Mouse (Mus musculus) midbrain, embryonic 12.5 days (tissue): ENCODE measurements around the gene Arid3a. TPM values are rescaled to one million over a fixed set of nuclear protein-coding genes. Genes with fewer than 3 reads are reported as not detected.

Experiments used
- ATAC-seq: fragments of 200-750 bp; cut with Nextera tagmentation; 2 replicates; pipeline ENCODE4 v1.8.0; 2017; ENCODE audit warnings: low read depth, moderate TSS enrichment, moderate library complexity; ENCODE audit not compliant: low FRiP score
- H3K27ac ChIP-seq: fragments of 300-500 bp; sonication (generic); replicated peaks from 2 replicates; pipeline ENCODE4 v1.5.1; 2016; ENCODE audit warnings: mild to moderate bottlenecking
- H3K27me3 ChIP-seq: fragments of 300-500 bp; sonication (generic); 2 replicates; pipeline ENCODE4 v1.6.1; 2016; ENCODE audit warnings: mild to moderate bottlenecking
- H3K36me3 ChIP-seq: fragments of 300-500 bp; sonication (generic); 2 replicates; pipeline ENCODE4 v1.6.1; 2016
- H3K4me1 ChIP-seq: fragments of 300-500 bp; sonication (generic); 2 replicates; pipeline ENCODE4 v1.6.1; 2016
- H3K4me2 ChIP-seq: fragments of 300-500 bp; sonication (generic); replicated peaks from 2 replicates; pipeline ENCODE4 v1.6.1; 2016; ENCODE audit warnings: mild to moderate bottlenecking, moderate library complexity
- H3K4me3 ChIP-seq: fragments of 300-500 bp; sonication (generic); 2 replicates; pipeline ENCODE4 v1.5.1; 2016; ENCODE audit warnings: mild to moderate bottlenecking
- H3K9ac ChIP-seq: fragments of 300-500 bp; sonication (generic); replicated peaks from 2 replicates; pipeline ENCODE4 v1.6.1; 2016; ENCODE audit warnings: mild to moderate bottlenecking, moderate library complexity
- H3K9me3 ChIP-seq: fragments of 300-500 bp; sonication (generic); 2 replicates; pipeline ENCODE4 v1.6.1; 2016; ENCODE audit warnings: mild to moderate bottlenecking
- WGBS: fragments of 180-500 bp; shearing (Covaris S2); methylation state at CpG from one replicate; pipeline ENCODE4 v1.1.7; 2016; 5-methylcytosine and 5-hydroxymethylcytosine counted together
- polyA plus RNA-seq: library from polyadenylated mRNA; unstranded; fragments of >200 nt; fragmentation: Nextera tagmentation; extraction: Ambion mirVana; gene quantifications from 2 replicates; pipeline ENCODE4 v1.2.1, GENCODE M21; 2016

Gene Arid3a
- polyA plus RNA-seq, 1 experiment from 2014 or later = 5.6 TPM

DNA sequence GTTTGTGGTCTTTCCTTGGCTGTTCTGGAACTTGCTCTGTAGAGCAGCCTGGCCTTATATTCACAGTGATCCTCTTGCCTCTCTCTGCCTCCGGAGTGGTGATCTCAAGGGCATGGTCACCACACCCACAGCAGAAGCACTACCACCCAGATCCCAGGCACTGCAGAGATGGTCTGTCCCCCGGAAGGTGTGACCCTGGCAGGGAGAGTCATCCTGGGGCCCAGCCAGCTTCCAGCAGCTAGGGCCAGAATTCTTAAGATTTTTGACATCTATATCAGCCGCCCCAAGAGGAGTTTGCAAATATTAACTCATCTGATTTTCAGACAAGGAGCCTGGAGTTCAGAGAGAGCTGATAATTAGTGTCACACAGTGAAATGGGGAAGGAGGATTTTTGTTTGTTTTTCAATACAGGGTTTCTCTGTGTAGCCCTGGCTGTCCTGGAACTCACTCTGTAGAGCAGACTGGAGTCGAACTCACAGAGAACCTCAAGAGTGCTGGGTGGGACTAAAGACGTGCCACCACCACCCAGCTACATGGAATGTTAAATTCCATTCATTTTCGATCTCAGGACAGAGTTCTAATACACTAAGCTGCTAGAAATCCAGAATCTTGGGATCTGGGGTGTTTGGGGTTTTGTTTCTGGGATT is 59.5 kb downstream of the Arid3a start:
- Histone ChIP-seq H3K27ac (peak overlapping the region; percentile 92), H3K4me1 (peaks cover 44% of the 10 kb centered on the region), H3K27me3 (peaks cover 48% of the 10 kb centered on the region), H3K4me2 (peak overlapping the region; percentile 89), H3K4me3 (peak overlapping the region; percentile 79), H3K9me3 (no peaks in the 10 kb centered on the region), H3K36me3 (0 out of 2 replicates have a peak, but pooled peaks cover 1% of the 10 kb centered on the region), H3K9ac (peak overlapping the region; percentile 68; the same call in 1 of the 2 replicates)
- 48% methylated on average over 6 of the region's 6 CpGs for WGBS
- no peak for ATAC-seq

DNA sequence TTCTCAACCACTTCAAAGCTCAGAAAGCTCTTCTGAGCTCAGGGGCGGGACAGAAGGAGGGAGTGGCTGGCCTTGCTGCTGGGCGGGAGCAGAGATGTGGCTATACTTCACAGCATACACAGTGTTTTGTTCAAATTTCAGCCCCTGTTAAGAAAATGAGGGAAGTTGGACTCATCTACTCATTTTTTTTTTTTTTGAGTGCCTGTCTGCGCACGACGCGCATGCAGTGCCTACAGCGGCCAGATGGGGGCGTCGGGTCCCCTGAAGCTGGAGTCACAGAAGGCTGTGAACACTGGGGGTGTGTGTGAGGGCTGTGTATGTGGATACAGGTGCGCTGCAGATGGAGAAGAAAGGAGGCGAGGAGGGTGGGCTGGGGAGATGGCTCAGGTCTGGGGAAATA is 60.1 kb downstream of the Arid3a start:
- 6% methylated on average over 11 of the region's 11 CpGs for WGBS
- Histone ChIP-seq H3K9ac (peak overlapping the region; percentile 8), H3K4me2 (peak overlapping the region; percentile 7; the same call in 1 of the 2 replicates), H3K36me3 (no peaks in the 10 kb centered on the region), H3K27ac (no peak overlapping the region), H3K4me3 (peak overlapping the region; percentile 1; the same call in 1 of the 2 replicates), H3K9me3 (0 out of 2 replicates have a peak, but pooled peaks cover 4% of the 10 kb centered on the region), H3K4me1 (peaks cover 41% of the 10 kb centered on the region), H3K27me3 (peaks cover 48% of the 10 kb centered on the region)
- no peak for ATAC-seq

DNA sequence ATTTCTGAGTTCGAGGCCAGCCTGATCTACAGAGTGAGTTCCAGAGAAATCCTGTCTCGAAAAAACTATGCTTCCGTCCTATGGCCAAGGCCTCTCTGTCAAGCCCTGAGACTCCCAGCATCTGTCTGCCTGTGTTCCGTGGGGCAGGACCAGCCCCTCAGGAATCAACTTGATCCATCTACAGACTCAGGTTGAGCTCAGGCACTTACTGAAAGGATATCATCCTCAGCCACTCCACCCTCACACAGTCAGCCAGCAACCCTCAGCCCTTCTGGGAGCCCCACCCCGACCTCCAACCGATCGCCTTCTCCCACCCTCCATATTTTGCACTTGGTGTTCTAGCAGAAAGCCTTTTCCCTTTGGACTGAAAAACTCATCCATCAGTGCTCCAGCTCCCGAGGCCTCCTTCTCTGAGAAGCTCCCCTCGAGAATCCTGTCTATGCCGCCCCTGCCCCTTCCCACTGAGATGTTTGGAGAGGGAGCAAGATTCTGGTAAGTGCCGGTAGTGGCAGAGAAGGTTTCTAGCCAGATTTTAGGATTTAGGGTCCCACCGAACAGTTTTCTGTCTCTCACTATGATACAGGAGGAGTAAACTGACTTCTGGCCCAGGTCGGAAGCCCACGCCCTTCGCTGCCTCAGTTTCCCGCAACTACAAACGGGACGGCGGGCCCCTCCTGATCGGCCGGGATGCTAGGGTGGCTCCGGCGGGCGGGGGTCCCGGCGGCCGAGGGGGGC is 61.1 kb downstream of the Arid3a start:
- Histone ChIP-seq H3K4me3 (peak overlapping the region; percentile 47), H3K27me3 (peaks cover 48% of the 10 kb centered on the region), H3K36me3 (no peaks in the 10 kb centered on the region), H3K27ac (0 out of 2 replicates have a peak overlapping the region, but pooled peaks have one; percentile 20), H3K4me2 (peak overlapping the region; percentile 54), H3K9me3 (0 out of 2 replicates have a peak, but pooled peaks cover 4% of the 10 kb centered on the region), H3K4me1 (peaks cover 33% of the 10 kb centered on the region), H3K9ac (peak overlapping the region; percentile 50)
- 12% methylated on average over 27 of the region's 27 CpGs for WGBS
- ATAC-seq = no peak

DNA sequence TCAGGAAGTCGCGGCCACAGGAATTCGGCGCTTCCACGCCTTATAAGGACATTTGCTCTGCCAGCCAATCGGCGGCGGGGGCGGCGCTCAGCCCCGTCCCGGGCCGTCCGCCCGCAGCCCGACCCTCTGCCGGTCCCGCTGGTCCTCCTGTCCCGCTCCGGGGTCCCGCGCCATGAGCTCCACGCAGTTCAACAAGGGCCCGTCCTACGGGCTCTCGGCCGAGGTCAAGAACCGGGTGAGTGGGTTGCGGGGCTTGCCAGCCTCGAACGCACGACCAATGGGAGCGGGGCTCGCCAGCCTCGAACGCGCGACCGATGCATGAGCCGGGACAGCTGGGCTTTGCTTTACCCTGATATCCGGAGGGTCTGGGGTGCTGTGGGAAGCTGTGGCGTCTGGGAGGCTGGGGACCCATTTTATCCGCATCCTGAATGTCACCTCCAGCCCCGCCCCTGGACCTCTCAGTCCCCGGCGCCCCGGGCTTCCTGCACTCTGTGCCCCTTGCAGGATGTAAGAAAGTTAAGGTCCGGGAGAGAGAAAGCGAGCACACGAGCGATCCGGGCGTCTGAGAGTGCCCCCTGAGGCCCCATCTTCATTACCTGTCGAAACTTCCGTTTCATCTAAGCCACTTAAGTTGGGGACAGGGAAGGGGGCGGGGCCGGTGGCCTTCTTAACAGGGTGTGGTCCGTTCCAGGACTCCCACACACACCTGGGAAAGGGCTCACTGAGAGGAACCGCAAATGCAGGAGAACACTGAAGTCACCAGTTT is 61.8 kb downstream of the Arid3a start, which contains the start of gene Cnn2:
Gene Cnn2, plus strand, starts transcription at position 79 of the 766 bp plus-strand sequence.
- Histone ChIP-seq H3K4me2 (peak within 1 kb of the TSS; percentile 54), H3K27me3 (peaks cover 48% of the 10 kb centered on the region), H3K4me1 (peaks cover 26% of the 10 kb centered on the region), H3K9me3 (0 out of 2 replicates have a peak, but pooled peaks cover 4% of the 10 kb centered on the region), H3K27ac (0 out of 2 replicates have a peak within 1 kb of the TSS, but pooled peaks have one; percentile 20), H3K4me3 (peak within 1 kb of the TSS; percentile 47), H3K36me3 (no peaks in the 10 kb centered on the region), H3K9ac (peak within 1 kb of the TSS; percentile 50)
- WGBS = 1% methylated on average over 59 of the region's 59 CpGs
- ATAC-seq = no peak

DNA sequence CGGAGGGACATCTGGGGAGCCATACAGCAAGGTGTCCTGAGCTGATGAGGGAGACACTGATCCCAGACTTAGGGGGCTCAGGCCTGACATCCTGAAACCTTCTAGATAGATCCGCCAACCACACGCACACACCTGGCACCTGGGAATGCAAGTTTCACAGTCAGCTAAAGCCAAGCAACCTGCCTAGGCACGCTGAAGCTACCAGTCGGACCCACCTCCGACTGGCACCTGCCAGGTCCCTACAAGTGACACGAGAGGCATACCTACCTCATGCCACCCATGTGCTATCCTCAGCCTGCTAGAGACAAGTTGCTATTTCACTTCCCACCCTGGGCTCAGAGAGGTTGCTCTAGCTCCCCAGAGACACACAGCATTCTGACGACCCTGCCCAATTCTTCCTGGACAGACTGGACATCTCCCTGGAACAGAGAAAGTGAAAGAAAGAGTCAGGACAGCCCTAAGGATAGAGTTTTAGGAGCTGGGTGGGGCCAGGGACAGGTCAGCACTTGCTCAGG is 62.5 kb downstream of the Arid3a start:
- H3K27ac ChIP-seq = no peak overlapping the region
- H3K9ac ChIP-seq = 0 out of 2 replicates have a peak overlapping the region, but pooled peaks have one; percentile 11

DNA sequence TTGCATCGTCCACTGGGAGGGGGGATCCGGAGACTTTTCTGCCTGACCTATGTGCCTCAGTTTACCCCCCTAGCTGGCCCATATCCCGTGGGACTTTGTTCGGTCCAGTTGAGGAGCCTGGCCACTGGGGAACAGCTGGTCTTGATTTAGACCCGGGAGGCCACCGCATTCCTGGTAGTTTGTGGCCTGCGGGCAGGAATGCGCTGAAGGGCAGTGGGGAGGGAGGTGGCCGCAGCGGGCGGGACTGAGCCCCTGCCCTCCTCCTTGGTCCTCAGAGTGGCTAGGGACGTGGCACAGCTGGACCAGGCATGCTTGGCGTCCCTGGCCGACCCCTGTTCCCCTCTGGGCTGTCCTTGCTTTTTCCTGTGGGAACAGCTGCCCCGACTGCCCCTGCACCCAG is 63.0 kb downstream of the Arid3a start:
- H3K4me2 ChIP-seq = peak overlapping the region; percentile 54
- peak overlapping the region; percentile 22; the same call in 1 of the 2 replicates for H3K4me3 ChIP-seq
- no peak for ATAC-seq
- peaks cover 25% of the 10 kb centered on the region for H3K4me1 ChIP-seq
- no peak overlapping the region for H3K27ac ChIP-seq
- H3K36me3 ChIP-seq = no peaks in the 10 kb centered on the region
- no peak overlapping the region for H3K9ac ChIP-seq
- 0 out of 2 replicates have a peak, but pooled peaks cover 4% of the 10 kb centered on the region for H3K9me3 ChIP-seq
- peaks cover 48% of the 10 kb centered on the region for H3K27me3 ChIP-seq
- WGBS = 18% methylated on average over 15 of the region's 15 CpGs

More for the DNA sequence above, 62.5 kb downstream of the Arid3a start:
- 0 out of 2 replicates have a peak, but pooled peaks cover 4% of the 10 kb centered on the region for H3K9me3 ChIP-seq
- H3K36me3 ChIP-seq = no peaks in the 10 kb centered on the region
- peaks cover 48% of the 10 kb centered on the region for H3K27me3 ChIP-seq
- ATAC-seq = no peak
- peaks cover 25% of the 10 kb centered on the region for H3K4me1 ChIP-seq
- H3K4me2 ChIP-seq = peak overlapping the region; percentile 54
- 26% methylated on average over 8 of the region's 8 CpGs for WGBS
- H3K4me3 ChIP-seq = peak overlapping the region; percentile 47

DNA sequence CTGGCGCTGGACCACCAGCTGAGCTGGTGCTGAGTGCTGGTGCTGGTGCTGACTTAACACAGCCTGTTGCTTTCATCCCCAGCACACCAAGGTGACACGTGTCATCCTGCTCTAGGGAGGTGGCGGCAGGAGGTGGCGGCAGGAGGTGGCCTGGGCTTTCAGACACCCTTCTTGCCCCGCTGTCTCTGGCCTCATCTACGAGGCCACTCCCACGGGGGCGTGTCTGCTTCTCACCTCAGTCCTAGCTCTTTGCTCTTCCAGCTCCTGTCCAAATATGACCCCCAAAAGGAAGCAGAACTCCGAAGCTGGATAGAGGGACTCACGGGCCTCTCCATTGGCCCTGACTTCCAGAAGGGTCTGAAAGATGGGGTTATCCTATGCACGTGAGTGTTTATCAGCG is 64.3 kb downstream of the Arid3a start:
- no peaks in the 10 kb centered on the region for H3K36me3 ChIP-seq
- H3K27me3 ChIP-seq = peaks cover 48% of the 10 kb centered on the region
- peaks cover 19% of the 10 kb centered on the region for H3K4me1 ChIP-seq
- no peak overlapping the region for H3K4me2 ChIP-seq
- 59% methylated on average over 12 of the region's 12 CpGs for WGBS
- H3K27ac ChIP-seq = no peak overlapping the region
- no peak overlapping the region for H3K9ac ChIP-seq
- H3K9me3 ChIP-seq = 0 out of 2 replicates have a peak, but pooled peaks cover 4% of the 10 kb centered on the region
- no peak for ATAC-seq
- H3K4me3 ChIP-seq = no peak overlapping the region

DNA sequence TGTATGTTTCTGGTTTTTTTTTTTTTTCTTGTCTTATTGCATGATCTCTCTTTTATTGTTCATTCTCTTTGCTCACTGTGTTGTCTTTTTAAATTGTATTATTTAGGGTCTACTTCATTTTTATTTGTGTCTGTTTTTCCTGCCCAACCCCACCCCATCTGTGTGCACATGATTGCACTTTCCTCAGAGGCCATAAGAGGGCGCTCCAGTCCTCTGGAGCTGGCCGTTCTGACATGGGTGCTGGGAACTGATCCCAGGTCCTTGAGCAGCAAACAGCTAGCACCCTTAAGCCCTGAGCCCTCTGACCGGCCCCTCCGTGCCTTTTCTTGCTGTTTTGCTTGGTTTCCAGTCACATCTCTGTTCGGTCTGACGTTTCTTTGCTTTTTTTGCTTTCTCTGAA is 64.7 kb downstream of the Arid3a start:
- Histone ChIP-seq H3K27me3 (peaks cover 46% of the 10 kb centered on the region), H3K9ac (no peak overlapping the region), H3K9me3 (0 out of 2 replicates have a peak, but pooled peaks cover 4% of the 10 kb centered on the region), H3K4me1 (peaks cover 17% of the 10 kb centered on the region; the same call in 1 of the 2 replicates), H3K4me2 (no peak overlapping the region), H3K36me3 (no peaks in the 10 kb centered on the region), H3K4me3 (no peak overlapping the region), H3K27ac (no peak overlapping the region)
- 85% methylated on average over 6 of the region's 6 CpGs for WGBS
- no peak for ATAC-seq

DNA sequence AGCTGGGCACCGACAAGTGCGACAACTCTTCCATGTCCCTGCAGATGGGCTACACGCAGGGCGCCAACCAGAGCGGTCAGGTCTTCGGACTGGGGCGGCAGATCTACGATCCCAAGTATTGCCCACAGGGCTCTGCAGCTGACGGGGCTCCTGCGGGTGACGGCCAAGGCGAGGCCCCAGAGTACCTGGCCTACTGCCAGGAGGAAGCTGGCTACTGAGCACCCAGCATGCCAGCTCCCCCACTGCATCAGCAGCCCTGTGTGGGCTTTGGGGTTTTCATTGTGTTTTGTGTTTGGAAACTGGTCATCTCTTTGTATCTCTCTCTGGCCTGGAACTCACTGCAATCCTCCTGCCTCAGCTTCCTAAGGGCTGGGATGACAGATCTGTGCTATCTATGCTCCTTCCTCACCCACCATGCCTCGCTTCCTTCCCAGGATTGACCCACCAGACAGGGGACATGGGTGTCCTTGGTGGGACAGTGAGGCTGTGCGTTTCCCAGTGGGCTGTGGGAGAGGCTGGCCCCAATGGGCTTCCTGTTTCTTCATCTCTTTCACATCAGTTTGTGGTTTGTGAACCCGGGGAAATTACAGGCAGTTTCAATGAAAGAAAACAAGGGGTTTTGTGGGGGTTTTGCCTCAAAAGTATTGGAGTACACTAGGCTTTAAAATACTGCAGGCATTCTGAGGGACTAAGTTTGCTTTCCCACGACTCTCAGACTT is 67.7 kb downstream of the Arid3a start:
- no peak overlapping the region for H3K4me3 ChIP-seq
- 0 out of 2 replicates have a peak, but pooled peaks cover 4% of the 10 kb centered on the region for H3K9me3 ChIP-seq
- H3K4me2 ChIP-seq = no peak overlapping the region
- H3K4me1 ChIP-seq = peaks cover 17% of the 10 kb centered on the region
- peaks cover 32% of the 10 kb centered on the region for H3K27me3 ChIP-seq
- H3K27ac ChIP-seq = no peak overlapping the region
- no peak overlapping the region; the same call in 1 of the 2 replicates for H3K9ac ChIP-seq
- ATAC-seq = no peak
- no peaks in the 10 kb centered on the region for H3K36me3 ChIP-seq
- WGBS = 92% methylated on average over 16 of the region's 16 CpGs

DNA sequence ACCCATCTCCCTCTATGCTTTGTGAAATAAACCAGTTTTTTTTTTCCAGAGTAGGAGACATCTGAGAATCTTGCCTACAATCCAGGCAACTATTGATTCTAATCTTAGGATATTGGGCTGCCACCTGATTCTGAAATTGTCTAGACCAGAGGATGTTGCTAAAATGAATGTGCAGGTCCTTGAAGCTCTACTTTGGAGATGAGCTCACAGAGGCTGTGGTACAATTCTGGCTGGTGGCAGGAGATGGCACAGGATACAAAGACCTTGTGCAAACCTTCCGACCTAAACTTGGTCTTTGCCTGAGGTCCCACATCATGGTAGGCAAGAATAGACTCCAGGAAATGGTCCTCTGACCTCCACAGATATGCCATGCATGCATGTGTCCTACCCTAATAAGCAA is 68.8 kb downstream of the Arid3a start:
- no peak for ATAC-seq
- Histone ChIP-seq H3K27me3 (peaks cover 31% of the 10 kb centered on the region), H3K4me1 (peaks cover 17% of the 10 kb centered on the region), H3K9ac (no peak overlapping the region), H3K36me3 (no peaks in the 10 kb centered on the region), H3K4me2 (no peak overlapping the region), H3K4me3 (no peak overlapping the region), H3K9me3 (0 out of 2 replicates have a peak, but pooled peaks cover 4% of the 10 kb centered on the region), H3K27ac (no peak overlapping the region)
- WGBS = 95% methylated on average over 1 of the region's 1 CpGs
